Mouse (Mus musculus) hematopoietic stem cell, adult 5-6 weeks (primary cell): ENCODE data around the gene Itpr1. TPM values are rescaled to one million over a fixed set of nuclear protein-coding genes. Genes with fewer than 3 reads are reported as not detected.
"Not testable (repeated sequence)": the region's sequence is repeated elsewhere in the genome, so short reads cannot be mapped to it uniquely, and the experiment has no call there.

ENCODE experiments used
- ATAC-seq, 2 experiments: fragments of 125-278 bp in 1 of 2; replicated peaks in 1 of 2; 2 replicates each; pipeline ENCODE4 v1.8.0; 2016 to 2017; ENCODE audit warnings: inconsistent platforms in 2 of 2, mild to moderate bottlenecking in 2 of 2, moderate number of reproducible peaks in 2 of 2, low read depth in 1 of 2, moderate TSS enrichment in 1 of 2; ENCODE audit not compliant: low FRiP score in 2 of 2, poor library complexity in 2 of 2, severe bottlenecking in 2 of 2, insufficient read depth in 1 of 2, low TSS enrichment in 1 of 2
- total RNA-seq: library from RNA; stranded (forward); fragments of 172-1452, 232-1000 nt; gene quantifications from 2 replicates; pipeline ENCODE4 v1.2.3, GENCODE M21; 2017

The Itpr1 gene
- total RNA-seq, 1 experiment from 2014 or later = 82.5 TPM

DNA sequence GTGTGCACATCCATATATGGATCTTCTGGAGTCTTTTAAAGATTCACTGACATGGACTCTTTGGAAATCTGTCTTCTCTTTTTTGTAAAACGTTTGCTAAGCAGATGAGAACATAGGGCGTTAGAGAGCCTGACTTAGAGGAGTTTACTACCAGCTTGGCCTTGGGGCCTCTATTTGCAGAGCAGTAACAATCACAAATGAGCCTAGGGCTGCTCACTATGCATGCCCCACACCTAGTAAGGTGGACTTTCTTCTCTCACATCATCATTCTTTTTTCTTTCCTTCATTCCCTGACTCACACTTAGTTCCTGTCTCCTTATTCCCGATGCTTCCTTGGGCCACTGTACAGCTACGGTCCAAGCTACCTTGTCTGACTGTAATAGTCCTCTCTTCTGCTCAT lies 325.5 kb downstream of the Itpr1 start:
- no peak for ATAC-seq

- ATAC-seq = no peak
Observed at GRCm38 (mm10) chr6:108540441-108540840, 327.5 kb downstream of the Itpr1 start.

DNA sequence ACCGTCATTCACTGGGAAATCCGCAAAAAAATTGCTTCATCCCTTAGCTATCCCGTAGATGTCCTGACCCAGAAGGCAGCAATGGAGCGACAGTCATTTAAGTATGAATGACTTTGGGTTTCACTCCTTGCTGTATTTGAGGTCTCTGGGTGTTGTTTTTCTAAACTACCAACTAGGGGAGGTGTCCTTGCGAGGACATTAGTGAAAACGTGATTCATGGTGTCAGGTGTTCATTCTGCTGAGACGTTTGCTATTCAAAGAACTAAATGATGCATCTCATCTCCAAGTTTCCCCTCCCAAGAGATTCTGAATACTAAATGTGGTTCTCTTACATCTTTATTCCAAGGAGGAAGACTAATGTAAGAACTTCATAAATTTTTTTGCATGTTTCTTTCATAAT lies 332.0 kb downstream of the Itpr1 start:
- ATAC-seq = no peak

GRCm38 (mm10) chr6:108545464-108545863 lies 332.6 kb downstream of the Itpr1 start:
- ATAC-seq = no peak

- ATAC-seq = no peak
Observed at GRCm38 (mm10) chr6:108548413-108548812, 335.5 kb downstream of the Itpr1 start.

GRCm38 (mm10) chr6:108549495-108549935 lies 336.6 kb downstream of the Itpr1 start:
- peak; percentile 80 to 84; a peak in 3 of 4 replicates for ATAC-seq

DNA sequence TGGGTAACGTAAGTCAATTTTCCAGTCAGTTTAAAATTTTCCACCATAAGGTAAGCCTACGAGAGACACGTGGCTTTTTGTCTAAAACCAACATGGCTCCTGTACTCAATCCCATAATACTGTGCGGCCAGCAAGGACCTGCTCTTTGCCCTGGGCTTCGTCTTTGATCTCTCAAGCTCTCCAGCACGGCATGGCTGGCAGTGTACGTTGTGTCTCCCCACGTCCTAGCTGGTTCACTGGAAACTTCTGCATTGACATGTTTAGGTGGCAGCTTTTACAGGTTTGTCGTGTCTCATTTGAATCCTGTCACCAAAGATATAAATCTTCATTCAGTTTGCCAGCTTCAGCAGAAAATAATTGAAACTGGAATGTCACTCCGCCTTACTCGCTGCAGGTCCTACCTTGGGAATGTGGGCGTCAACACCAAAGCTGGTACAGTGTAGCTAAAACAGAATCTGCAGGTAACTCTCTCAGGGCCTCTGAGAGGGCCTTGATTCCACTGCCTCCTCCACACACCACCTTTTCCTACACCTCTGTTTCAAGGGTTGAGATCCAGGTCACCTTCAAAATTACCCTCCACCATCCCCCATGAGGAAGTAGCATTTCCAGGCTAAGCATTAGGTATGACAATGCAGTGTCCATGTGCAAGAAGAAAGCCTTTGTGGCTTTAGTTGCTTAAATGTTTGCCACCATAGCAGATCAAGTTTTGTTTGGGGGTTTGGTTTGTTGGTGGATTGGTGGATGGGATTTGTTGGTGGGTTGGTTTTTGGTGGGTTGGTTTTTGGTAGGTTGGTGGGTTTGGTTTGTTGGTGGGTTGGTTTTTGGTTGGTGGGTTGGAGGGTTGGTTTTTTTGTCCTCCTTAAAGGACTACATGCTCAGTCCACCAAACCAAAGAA lies 339.1 kb downstream of the Itpr1 start:
- no peak for ATAC-seq

DNA sequence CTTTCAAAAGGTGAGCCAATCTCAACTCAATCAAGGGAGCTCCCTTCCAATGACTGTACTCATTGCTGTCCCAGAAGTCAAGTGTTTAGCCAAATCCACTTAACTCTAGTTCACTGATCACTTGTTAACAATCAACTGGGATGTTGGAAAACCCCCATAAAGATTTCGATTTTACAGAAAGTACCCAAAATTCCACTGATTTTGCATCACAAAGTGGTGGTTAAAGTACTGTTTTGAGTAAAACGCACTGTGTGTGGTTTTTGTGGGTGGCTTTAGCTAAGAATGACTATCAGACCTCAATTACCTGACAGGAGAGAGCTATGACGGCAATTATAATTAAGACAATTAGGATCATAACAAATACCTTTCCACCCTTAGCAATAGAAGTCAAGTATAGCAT lies 340.1 kb downstream of the Itpr1 start:
- no peak for ATAC-seq

DNA sequence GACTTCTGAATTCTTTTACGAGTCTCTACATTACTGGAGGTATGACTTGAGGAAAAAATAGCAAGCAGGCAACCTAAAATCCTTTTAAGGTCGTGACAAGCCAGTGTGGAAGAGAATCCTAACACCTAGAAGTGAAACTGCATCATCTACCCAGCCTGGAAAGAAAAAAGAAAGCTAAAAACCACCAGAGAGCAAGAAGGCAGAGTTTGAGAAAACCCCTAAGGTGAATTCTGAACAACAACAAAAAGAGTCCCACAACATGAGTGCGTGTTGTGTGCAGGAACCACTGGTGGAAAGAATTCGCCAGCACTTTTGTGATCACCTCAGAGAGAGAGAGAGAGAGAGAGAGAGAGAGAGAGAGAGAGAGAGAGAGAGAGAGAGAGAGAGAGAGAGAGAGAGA lies 340.6 kb downstream of the Itpr1 start:
- no peak for ATAC-seq

GRCm38 (mm10) chr6:108554389-108554788 lies 341.5 kb downstream of the Itpr1 start:
- ATAC-seq = no peak

DNA sequence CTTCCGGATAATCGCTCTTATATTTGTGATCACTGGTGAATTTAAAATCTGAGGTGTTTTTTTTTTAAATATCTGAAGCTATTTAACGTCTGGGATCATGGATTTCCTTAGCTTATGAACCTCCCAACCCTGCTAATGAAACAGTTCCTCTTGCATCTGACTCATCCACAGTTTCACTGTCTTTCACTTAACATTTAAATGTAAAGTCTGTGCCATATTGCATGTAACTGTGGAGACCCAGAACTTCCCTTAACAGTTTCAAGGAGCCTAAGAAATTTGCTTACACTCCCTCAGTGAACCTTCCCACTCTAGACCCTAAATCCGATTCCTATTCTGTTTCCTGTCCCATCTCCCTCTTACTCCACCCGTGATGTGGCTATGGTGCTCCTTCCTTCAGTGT lies 342.0 kb downstream of the Itpr1 start:
- ATAC-seq = no peak; a peak in 1 of 4 replicates

DNA sequence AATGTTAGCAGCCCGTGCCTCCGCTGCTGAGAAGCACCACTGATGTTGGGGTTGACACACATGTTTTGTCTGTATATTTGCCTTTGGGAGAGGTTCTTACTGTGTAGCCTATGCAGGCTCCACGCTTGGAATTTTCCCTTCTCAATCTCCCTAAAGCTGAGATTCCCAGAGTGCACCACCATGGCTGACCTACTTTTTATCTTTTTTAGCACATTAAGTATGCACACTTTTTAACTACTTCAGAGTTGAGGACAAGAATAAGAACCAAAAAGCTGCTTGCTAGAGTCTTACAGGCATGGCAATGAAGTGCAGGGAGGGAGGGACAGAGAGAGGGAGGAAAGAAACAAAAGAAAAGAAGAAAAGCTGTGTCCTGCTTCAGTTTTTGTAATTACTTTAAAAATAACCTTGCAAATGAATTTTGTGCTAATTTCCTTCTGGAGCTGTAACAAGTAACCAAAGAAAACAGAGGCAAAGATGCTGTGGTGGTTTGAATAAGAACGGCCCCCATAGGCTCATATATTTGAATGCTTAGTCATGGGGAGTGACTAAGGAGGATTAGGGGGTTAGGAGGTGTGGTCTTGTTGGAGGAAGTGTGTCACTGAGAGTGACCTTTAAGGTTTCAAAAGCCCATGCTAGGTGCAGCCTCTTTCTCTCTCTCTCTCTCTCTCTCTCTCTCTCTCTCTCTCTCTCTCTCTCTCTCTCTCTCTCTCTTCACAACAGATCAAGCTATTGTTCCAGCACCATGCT lies 344.9 kb downstream of the Itpr1 start:
- ATAC-seq = no peak

GRCm38 (mm10) chr6:108559226-108559625 lies 346.3 kb downstream of the Itpr1 start:
- ATAC-seq = not testable (repeated sequence)

- no peak for ATAC-seq
Observed at GRCm38 (mm10) chr6:108562971-108563370, 350.1 kb downstream of the Itpr1 start.

GRCm38 (mm10) chr6:108565447-108565846 lies 352.6 kb downstream of the Itpr1 start:
- not testable (repeated sequence) for ATAC-seq

DNA sequence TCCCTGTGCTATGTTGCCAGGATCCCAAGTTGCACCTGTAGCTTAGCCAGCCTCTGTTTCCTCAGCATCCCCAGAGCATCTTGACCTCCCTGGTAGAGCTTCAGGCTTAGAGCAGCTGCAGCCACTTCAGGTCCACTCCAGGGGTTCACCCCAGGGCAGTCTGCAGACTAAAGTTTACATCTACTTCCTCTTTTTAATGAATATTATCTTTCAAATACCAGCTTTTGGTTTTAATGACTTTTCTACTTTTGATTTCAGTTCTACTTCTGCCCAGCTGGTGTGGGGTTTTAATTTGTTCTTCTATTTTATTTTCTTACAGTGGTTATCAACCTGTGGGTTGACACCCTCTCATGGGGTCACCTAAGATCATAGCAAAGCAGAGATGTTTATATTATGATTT lies 353.7 kb downstream of the Itpr1 start:
- ATAC-seq = peak; percentile 46 to 60

DNA sequence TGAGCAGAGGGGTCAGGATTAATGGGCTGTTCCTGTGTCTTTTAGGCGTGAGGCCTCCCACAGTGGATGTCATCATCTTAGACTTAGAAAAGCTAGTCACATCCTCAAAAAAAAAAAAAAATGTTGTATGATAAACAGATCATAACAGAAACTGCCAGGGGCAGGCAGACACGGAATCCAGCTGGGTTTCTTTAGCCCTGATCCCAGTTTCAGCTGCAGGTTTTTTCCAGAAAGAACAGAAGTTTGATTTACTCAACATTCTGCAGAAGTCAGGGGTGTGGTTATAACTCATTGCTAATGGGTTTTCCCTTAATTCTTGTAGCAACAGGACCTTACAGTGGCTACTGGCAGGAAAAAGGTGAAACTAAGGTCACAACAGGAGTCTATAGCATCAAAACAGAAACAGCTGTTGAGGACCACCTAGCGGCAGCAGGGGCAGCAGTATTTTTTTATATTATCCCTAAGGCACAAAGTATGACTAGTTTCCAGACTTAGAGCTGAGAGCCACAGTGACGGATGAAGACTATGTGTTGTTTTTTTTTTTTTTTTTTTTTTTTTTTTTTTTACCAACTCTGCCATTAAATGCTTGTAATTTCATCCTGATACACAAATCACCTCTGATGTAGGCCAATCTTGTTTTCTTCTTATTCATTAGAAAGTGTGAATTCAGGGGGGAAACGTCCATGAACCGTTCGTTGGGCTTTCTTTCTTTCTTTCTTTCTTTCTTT lies 356.7 kb downstream of the Itpr1 start:
- ATAC-seq = no peak
